Mouse (Mus musculus): ENCODE results near the gene Arhgef39.

Gene Arhgef39

GRCm38 (mm10) chr4:43480985-43481384 is 18.5 kb downstream of the Arhgef39 start:
- DNase-seq (ENCODE audit: extremely low spot score, low read depth, low spot score) = no peak

DNA sequence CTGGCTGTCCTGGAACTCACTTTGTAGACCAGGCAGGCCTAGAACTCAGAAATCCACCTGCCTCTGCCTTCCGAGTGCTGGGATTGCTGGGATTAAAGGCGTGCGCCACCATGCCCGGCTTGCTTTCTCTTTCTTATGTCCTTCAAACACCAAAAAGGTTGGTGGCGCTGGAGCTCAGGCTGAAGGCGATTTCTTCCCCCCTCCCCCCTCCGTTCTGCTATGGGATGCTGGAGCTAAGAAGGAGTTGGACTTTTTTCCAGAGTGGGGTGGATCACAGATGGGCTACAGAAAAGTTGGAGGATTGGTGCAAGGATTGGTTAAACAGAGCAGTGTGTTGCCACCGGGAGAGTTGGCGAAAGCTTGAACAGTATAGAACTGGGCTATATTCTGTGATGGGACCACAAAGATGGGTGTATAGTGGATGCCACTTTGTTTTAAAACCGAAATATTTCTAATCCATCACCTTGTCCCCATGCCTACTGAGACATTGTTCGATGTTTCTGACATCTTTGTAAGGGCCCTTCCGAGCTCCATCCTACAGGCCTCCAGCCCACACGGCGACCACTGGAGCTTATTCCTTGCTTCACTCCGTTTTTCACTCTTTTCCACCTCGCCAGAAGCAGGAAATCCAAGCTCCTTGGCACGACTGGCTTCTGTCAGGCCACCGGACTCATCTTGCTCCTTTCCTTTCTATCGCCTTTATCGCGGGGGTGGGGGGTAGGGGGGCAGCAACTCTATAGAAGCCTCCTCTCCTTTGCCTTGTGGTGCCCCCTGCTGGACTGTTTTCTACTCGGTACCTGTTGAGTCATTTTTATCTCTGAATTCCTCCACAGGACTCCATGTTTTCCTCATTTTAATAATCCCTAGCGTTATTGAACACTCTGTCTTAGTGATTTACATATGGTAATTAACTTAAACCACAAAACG is 20.3 kb downstream of the Arhgef39 start:
- peak; percentile 33 for DNase-seq (ENCODE audit: extremely low spot score, low read depth, low spot score)

DNA sequence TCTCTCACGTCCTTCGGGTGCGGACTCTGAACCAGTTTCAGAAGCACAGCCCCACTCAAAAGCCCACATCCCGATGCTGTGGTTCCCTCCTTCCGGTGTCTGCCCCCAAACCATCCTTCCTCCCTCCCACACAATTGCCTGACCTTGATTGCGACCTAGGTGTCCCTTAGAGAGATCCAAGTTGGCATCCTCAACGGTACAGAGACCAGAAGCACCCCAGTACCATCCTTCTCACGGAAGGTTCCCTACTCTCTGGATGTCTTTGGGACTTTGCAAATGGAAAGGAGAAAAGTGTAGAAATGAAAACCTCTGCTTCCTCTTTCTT is 21.0 kb downstream of the Arhgef39 start:
- DNase-seq (ENCODE audit: extremely low spot score, low read depth, low spot score) = no peak

DNA sequence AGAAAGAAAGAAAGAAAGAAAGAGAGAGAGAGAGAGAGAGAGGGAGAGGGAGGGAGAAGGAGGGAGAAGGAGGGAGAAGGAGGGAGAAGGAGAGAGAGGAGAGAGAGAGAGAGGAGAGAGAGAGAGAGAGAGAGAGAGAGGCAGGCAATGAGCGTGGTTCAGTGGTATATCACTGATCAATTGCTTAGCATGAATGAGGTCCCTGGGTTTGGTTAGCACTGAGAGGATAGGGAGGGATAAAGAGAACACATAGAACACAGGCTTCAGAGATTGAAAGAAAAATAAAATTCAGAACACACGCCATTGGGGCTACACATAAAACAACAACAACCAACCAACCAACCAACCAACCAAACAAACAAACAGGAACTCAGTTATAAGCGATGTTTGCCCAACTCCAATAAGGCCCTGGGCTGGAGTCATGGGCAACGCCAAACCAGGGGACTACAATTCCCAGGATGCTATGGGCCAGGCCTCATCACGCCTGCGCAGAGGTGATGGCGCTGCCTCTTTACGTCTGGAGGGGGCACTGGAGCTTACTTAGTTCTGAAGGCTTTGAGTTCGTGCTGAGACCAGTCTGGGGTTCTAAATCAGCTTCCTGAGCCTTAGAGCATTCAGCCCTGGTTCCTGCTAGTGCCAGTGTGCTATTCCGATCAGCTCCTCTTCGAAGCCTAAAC is 21.5 kb downstream of the Arhgef39 start:
- peak; percentile 67 for DNase-seq (ENCODE audit: extremely low spot score, low read depth, low spot score)

- DNase-seq (ENCODE audit: extremely low spot score, low read depth, low spot score) = no peak
Measured at GRCm38 (mm10) chr4:43476604-43477003, 22.9 kb downstream of the Arhgef39 start.

- no peak for DNase-seq (ENCODE audit: extremely low spot score, low read depth, low spot score)
Measured at GRCm38 (mm10) chr4:43473636-43474035, 25.9 kb downstream of the Arhgef39 start.

DNA sequence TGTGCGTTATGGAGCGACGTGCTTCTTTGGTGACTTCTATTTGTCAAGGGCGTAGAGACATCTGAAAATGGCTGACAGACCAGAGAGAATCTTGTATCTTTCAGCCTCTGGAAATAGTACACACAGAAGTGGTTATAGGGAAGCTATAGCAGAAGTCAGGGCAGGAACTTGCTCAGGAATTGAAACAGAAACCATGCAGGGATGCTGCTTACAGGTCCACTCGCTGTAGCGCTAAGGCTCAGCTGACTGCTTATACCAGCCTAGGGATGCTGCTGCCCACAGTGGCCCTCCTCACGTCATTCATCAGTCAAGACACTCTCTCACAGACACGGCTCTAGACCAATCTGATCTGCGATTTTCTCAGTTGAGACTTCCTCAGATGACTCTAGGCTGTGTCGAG is 29.2 kb downstream of the Arhgef39 start:
- DNase-seq (ENCODE audit: extremely low spot score, low read depth, low spot score) = no peak

DNA sequence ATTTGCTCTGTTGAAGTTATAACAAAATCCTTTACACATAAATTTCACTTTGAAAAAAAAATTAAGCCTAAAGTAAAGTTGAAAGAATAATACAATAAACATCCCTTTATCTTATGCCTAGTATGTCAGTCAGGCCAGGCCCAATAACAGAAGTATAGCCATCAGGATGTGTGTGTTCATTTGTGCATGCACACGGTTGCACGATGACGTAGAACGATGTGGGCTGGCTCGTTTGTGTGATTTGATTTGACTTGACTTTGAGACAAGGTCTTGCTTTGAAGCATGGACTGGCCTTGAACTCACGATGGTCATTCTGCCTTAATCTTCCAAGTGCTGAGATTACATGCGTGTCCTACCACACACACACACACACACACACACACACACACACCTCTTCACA is 32.6 kb downstream of the Arhgef39 start:
- DNase-seq (ENCODE audit: extremely low spot score, low read depth, low spot score) = no peak

DNA sequence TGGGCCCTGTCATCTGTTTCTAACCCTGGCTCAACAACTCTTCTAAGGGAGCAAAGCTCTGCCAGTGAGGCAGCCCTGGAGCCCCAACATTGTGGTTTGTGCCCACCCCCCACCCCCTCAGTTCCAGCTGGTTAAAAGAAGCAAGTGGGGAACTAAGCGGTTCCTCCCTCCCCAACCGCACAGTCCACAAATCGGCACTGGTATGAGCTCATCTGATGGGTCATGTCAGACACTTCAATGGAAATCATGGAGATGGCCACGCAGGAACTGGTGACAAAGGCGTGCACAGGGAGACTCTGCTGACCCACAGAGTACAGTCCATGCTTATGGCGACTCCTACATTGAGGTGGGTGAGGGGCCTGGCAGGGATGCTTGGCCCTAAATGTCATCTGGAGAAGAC is 33.6 kb downstream of the Arhgef39 start:
- no peak for DNase-seq (ENCODE audit: extremely low spot score, low read depth, low spot score)

- no peak for DNase-seq (ENCODE audit: extremely low spot score, low read depth, low spot score)
Measured at GRCm38 (mm10) chr4:43463102-43463501, 36.4 kb downstream of the Arhgef39 start.

- DNase-seq (ENCODE audit: extremely low spot score, low read depth, low spot score) = no peak
Measured at GRCm38 (mm10) chr4:43457124-43457523, 42.4 kb downstream of the Arhgef39 start.

- no peak for DNase-seq (ENCODE audit: extremely low spot score, low read depth, low spot score)
Measured at GRCm38 (mm10) chr4:43456470-43456869, 43.0 kb downstream of the Arhgef39 start.

DNA sequence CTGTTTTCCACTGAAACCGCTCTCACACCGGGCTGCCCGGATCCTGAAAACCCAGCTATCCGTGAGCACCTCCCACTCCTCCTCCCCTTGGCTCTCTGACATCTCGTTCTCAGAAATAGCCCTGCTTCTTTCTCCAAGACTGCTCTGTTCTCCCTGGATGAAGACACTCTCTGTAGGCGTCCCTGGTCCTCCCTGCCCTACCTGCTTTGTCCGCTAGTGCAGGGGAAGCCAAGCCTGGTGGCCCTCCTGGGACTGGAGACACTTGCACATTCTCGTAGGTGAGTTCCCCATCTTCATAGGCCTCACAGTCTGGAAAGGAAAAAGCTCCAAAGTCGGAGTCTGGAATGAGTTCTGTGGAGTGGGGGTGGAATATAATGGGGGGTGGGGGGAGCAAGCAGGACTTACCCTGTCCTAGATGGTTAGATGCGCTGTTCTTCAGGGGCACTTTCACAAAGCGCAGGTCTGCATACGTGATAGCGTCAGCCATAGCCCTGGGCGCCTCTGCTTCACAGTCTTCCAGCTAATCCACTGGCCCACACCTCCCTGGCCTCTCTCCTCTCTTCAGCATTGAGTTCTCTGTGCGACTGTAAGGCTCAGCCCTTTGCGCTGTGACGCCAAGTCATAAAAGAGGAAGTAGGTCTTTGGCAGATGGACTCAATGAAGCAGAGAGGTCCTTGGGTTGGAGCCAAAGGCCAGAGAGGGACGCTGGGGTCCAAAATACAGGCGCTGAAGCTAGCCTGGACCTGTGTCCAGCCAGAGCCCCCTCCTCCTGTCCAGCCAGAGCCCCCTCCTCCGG is 45.3 kb downstream of the Arhgef39 start, which contains the start of gene Cd72:
Gene Cd72 (minus strand): TSS at position 588 of the 796 bp plus-strand sequence.
- DNase-seq (ENCODE audit: extremely low spot score, low read depth, low spot score) = no peak

- no peak for DNase-seq (ENCODE audit: extremely low spot score, low read depth, low spot score)
Measured at GRCm38 (mm10) chr4:43453413-43453812, 46.1 kb downstream of the Arhgef39 start.

DNA sequence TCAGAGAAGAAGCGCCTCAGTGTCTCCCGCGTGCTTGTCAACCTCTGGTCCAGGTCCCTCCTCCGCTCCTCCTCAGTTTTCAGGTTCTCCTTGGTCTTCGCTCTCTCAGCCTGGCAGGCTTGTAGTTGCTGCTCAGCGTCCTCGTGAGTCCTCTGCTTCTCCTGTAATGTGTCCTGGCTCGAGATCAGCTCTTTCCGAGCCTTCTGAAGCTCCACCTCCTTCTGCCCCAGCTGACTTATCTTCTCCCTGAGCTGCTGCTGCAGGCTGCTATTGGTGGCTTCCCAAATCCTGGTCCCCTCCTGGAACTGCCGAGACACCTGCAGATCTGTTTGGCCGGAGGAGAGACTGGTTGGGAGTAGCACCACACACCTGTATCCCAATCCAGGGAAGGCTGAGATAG is 47.2 kb downstream of the Arhgef39 start:
- no peak for DNase-seq (ENCODE audit: extremely low spot score, low read depth, low spot score)

DNA sequence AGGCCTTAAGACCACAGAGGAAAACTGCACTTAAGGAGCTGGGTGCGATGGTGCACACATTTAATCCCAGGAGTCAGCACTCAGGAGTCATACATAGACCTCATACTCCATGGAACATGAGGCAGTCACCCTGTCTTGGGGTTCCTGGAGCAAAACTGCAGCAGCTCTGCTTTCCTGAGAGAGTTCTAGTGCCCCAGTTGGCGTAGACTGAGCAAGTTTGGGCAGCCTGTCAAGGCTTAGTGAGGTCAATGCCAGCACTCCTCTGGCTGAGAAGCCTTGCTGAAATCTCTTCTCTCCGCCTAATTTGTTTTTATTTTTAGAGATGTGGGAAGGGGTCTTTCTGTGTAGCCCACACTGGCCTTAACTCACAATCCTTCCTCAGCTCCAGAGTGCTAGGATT is 50.9 kb downstream of the Arhgef39 start:
- DNase-seq (ENCODE audit: extremely low spot score, low read depth, low spot score) = no peak

DNA sequence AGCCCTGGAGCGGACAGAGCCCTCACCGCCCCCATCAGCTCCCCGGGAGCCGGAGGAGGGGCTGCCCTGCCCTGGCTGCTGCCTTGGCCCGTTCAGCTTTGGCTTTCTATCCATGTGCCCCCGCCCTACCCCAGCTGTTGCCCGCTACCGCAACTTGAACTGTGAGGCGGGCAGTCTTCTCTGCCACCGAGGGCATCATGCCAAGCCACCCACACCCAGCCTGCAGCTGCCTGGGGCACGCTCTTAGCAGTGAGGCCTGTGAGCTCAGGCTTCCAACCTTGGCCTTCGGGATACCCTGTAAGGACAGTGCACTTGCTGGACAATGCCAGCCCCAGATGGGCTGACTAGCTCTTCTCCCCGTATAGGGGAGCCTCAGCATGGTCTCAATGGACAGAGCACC is 52.2 kb downstream of the Arhgef39 start:
- no peak for DNase-seq (ENCODE audit: extremely low spot score, low read depth, low spot score)
